Mouse (Mus musculus) CH12.LX (cell line): Measurements from ENCODE around the gene Erbb4. TPM values are rescaled to one million over a fixed set of nuclear protein-coding genes. Genes with fewer than 3 reads are reported as not detected.

Experiments used
- DNase-seq: peaks from one replicate; pipeline ENCODE4 v3.0.0-alpha.2; 2013; ENCODE audit errors: extremely low read depth
- H3K27ac ChIP-seq: 2 replicates; pipeline ENCODE4 v1.5.1; 2012; ENCODE audit warnings: low read depth, mild to moderate bottlenecking, control low read depth, moderate library complexity; ENCODE audit not compliant: insufficient read depth
- H3K27me3 ChIP-seq: replicated peaks from 2 replicates; pipeline ENCODE3; 2012; ENCODE audit warnings: inconsistent platforms
- H3K36me3 ChIP-seq, 2 experiments: replicated peaks in 1 of 2; 2 replicates each; pipeline versions ENCODE3 to v1.6.1; 2012; ENCODE audit warnings: inconsistent platforms in 1 of 2, low read length in 1 of 2, mild to moderate bottlenecking in 1 of 2, mixed read lengths in 1 of 2, moderate library complexity in 1 of 2; ENCODE audit not compliant: control insufficient read depth in 1 of 2, insufficient read depth in 1 of 2
- H3K4me1 ChIP-seq, 2 experiments: 2 replicates each; pipeline ENCODE4 v1.6.1; 2012; ENCODE audit warnings: inconsistent platforms in 1 of 2, moderate library complexity in 1 of 2; ENCODE audit not compliant: insufficient read depth in 2 of 2, control insufficient read depth in 1 of 2
- H3K4me2 ChIP-seq: 2 replicates; pipeline ENCODE4 v1.6.1; 2012; ENCODE audit warnings: low read depth, mild to moderate bottlenecking, control low read depth; ENCODE audit not compliant: poor library complexity, insufficient read depth, severe bottlenecking
- H3K4me3 ChIP-seq, 3 experiments: fragments of 150-350 bp in 1 of 3; sonication (generic) in 1 of 3; replicated peaks in 1 of 3; 2 replicates each; pipeline versions ENCODE3 to v1.5.1; 2011 to 2012; ENCODE audit warnings: low read depth in 2 of 3, low read length in 2 of 3, mild to moderate bottlenecking in 2 of 3, moderate library complexity in 2 of 3, control low read depth in 1 of 3, improper control_type of control experiment in 1 of 3, inconsistent platforms in 1 of 3, mixed read lengths in 1 of 3; ENCODE audit not compliant: poor library complexity in 1 of 3
- H3K79me2 ChIP-seq: replicated peaks from 2 replicates; pipeline ENCODE4 v1.6.1; 2012; ENCODE audit warnings: mild to moderate bottlenecking, moderate library complexity; ENCODE audit not compliant: control insufficient read depth, poor library complexity, insufficient read depth, severe bottlenecking; ENCODE audit errors: extremely low read depth
- H3K9ac ChIP-seq: 2 replicates; pipeline ENCODE4 v1.6.1; 2012; ENCODE audit warnings: low read depth, mild to moderate bottlenecking, control low read depth, moderate library complexity; ENCODE audit not compliant: insufficient read depth
- H3K9me3 ChIP-seq: replicated peaks from 2 replicates; pipeline ENCODE3; 2012; ENCODE audit warnings: low read length, inconsistent platforms, mixed read lengths
- E2F4 ChIP-seq: IDR thresholded peaks from 2 replicates; pipeline ENCODE4 v1.6.1; 2011; ENCODE audit warnings: low read depth, low read length, improper control_type of control experiment; ENCODE audit not compliant: insufficient replicate concordance
- ELF1 ChIP-seq: IDR thresholded peaks from 2 replicates; pipeline ENCODE4 v1.6.1; 2014; ENCODE audit warnings: low read depth, mild to moderate bottlenecking, inconsistent platforms, low read length, improper control_type of control experiment
- ETS1 ChIP-seq: conservative IDR thresholded peaks from 2 replicates; pipeline ENCODE4 v1.6.1; 2012; ENCODE audit warnings: low read depth, mild to moderate bottlenecking, inconsistent platforms, low read length, improper control_type of control experiment, moderate library complexity
- GABPA ChIP-seq: IDR thresholded peaks from 2 replicates; pipeline ENCODE4 v1.6.1; 2012; ENCODE audit warnings: low read depth, low read length, improper control_type of control experiment, inconsistent platforms; ENCODE audit not compliant: insufficient replicate concordance
- IRF4 ChIP-seq: IDR thresholded peaks from 2 replicates; pipeline ENCODE4 v1.6.1; 2014; ENCODE audit warnings: low read depth, mild to moderate bottlenecking, inconsistent platforms, low read length, improper control_type of control experiment
- JUND ChIP-seq: conservative IDR thresholded peaks from 2 replicates; pipeline ENCODE4 v1.6.1; 2011; ENCODE audit warnings: low read depth, low read length, improper control_type of control experiment
- KAT2A ChIP-seq: IDR thresholded peaks from 2 replicates; pipeline ENCODE4 v1.6.1; 2012; ENCODE audit warnings: low read length, improper control_type of control experiment, inconsistent platforms; ENCODE audit not compliant: insufficient replicate concordance
- MAFK ChIP-seq: IDR thresholded peaks from 2 replicates; pipeline ENCODE4 v1.6.1; 2011; ENCODE audit warnings: low read length, improper control_type of control experiment; ENCODE audit not compliant: insufficient replicate concordance
- MEF2A ChIP-seq: IDR thresholded peaks from 2 replicates; pipeline ENCODE4 v1.6.1; 2014; ENCODE audit warnings: low read depth, mild to moderate bottlenecking, inconsistent platforms, low read length, improper control_type of control experiment, borderline replicate concordance
- MXI1 ChIP-seq: IDR thresholded peaks from 2 replicates; pipeline ENCODE4 v1.6.1; 2011; ENCODE audit warnings: mild to moderate bottlenecking, low read depth, low read length, improper control_type of control experiment
- NRF1 ChIP-seq: IDR thresholded peaks from 2 replicates; pipeline ENCODE4 v1.6.1; 2014; ENCODE audit warnings: low read depth, mild to moderate bottlenecking, inconsistent platforms, low read length, improper control_type of control experiment, moderate library complexity
- POLR2A ChIP-seq: IDR thresholded peaks from 2 replicates; pipeline ENCODE4 v1.6.1; 2011; ENCODE audit warnings: low read depth, mild to moderate bottlenecking, improper control_type of control experiment, low read length
- POLR2AphosphoS2 ChIP-seq: IDR thresholded peaks from 2 replicates; pipeline ENCODE4 v1.6.1; 2011; ENCODE audit warnings: low read depth, low read length, improper control_type of control experiment
- RAD21 ChIP-seq: IDR thresholded peaks from 2 replicates; pipeline ENCODE4 v1.6.1; 2011; ENCODE audit warnings: low read depth, mild to moderate bottlenecking, low read length, improper control_type of control experiment, moderate library complexity
- SMC3 ChIP-seq: IDR thresholded peaks from 2 replicates; pipeline ENCODE4 v1.6.1; 2011; ENCODE audit warnings: low read depth, low read length, improper control_type of control experiment
- USF1 ChIP-seq: IDR thresholded peaks from 2 replicates; pipeline ENCODE4 v1.6.1; 2014; ENCODE audit warnings: low read depth, mild to moderate bottlenecking, inconsistent platforms, low read length, improper control_type of control experiment
- ZKSCAN1 ChIP-seq: IDR thresholded peaks from 2 replicates; pipeline ENCODE4 v1.6.1; 2012; ENCODE audit warnings: low read depth, inconsistent platforms, low read length, improper control_type of control experiment, borderline replicate concordance
- ZMIZ1 ChIP-seq: IDR thresholded peaks from 2 replicates; pipeline ENCODE4 v1.6.1; 2012; ENCODE audit warnings: low read depth, mild to moderate bottlenecking, inconsistent platforms, low read length, improper control_type of control experiment
- dilution Hi-C: fragments of 300-500 bp; cut with MboI; formaldehyde crosslinking; loops from 2 replicates; pipeline ENCODE4 v1.14.3; 2020; ENCODE audit warnings: low sequenced_read_pairs; ENCODE audit not compliant: extremely low pct_unique_long_range_greater_than_20kb, extremely low pct_ligation_motif_present
- in situ Hi-C: fragments of 300-500 bp; cut with MboI; formaldehyde crosslinking; loops from 3 replicates; pipeline ENCODE4 v1.14.3; 2019; ENCODE audit warnings: low sequenced_read_pairs, low pct_ligation_motif_present, low pct_unique_long_range_greater_than_20kb, mixed read lengths
- polyA plus RNA-seq: library from polyadenylated mRNA; unstranded; fragments of >175 nt; gene quantifications from 2 replicates; pipeline ENCODE4 v1.2.1, GENCODE M21; 2012; ENCODE audit warnings: low read depth; ENCODE audit not compliant: insufficient read length
- total RNA-seq, 2 experiments: library from RNA; depleted of rRNA; stranded (reverse); fragments of 300-350 nt in 1 of 2; fragments of >200 nt in 1 of 2; gene quantifications; 2 replicates each; pipeline ENCODE4 v1.2.3; 2012 to 2014

Gene Erbb4
- total and polyA plus RNA-seq, 3 experiments: not detected

GRCm38 (mm10) chr1:69093052-69093451 is 14.8 kb downstream of the Erbb4 start:
- no peak overlapping the region for H3K4me3 ChIP-seq
- no peaks in the 10 kb centered on the region for H3K27me3 ChIP-seq
- H3K79me2 ChIP-seq: no peaks in the 10 kb centered on the region
- no peak overlapping the region for H3K27ac ChIP-seq
- no peak for TF ChIP-seq ELF1
- no peaks in the 10 kb centered on the region for H3K36me3 ChIP-seq
- dilution Hi-C loops (no loop called here), in situ Hi-C loops (no loop called here)
- DNase-seq: no peak
- H3K9ac ChIP-seq: no peak overlapping the region
- H3K9me3 ChIP-seq: no peaks in the 10 kb centered on the region
- H3K4me1 ChIP-seq: no peaks in the 10 kb centered on the region
- no peak overlapping the region for H3K4me2 ChIP-seq

GRCm38 (mm10) chr1:69089331-69089730 is 18.5 kb downstream of the Erbb4 start:
- TF ChIP-seq RAD21: no peak
- no peak for TF ChIP-seq POLR2A
- TF ChIP-seq E2F4: no peak
- no peak for TF ChIP-seq IRF4
- no peak for TF ChIP-seq SMC3
- TF ChIP-seq ELF1: no peak
- no peak for TF ChIP-seq POLR2AphosphoS2
- TF ChIP-seq JUND: no peak
- TF ChIP-seq ZKSCAN1: no peak
- TF ChIP-seq GABPA: no peak
- TF ChIP-seq MXI1: no peak
- TF ChIP-seq ZMIZ1: no peak
- TF ChIP-seq ETS1: no peak
- TF ChIP-seq USF1: no peak
- TF ChIP-seq NRF1: no peak
- TF ChIP-seq MEF2A: no peak
- TF ChIP-seq MAFK: no peak
- TF ChIP-seq KAT2A: no peak

More at GRCm38 (mm10) chr1:69089331-69089730, 18.5 kb downstream of the Erbb4 start:
- H3K36me3 ChIP-seq: no peaks in the 10 kb centered on the region
- H3K27ac ChIP-seq: no peak overlapping the region
- no peak overlapping the region for H3K4me2 ChIP-seq
- no peak overlapping the region for H3K9ac ChIP-seq
- no peaks in the 10 kb centered on the region for H3K79me2 ChIP-seq
- no peak overlapping the region for H3K4me3 ChIP-seq
- H3K9me3 ChIP-seq: no peaks in the 10 kb centered on the region
- in situ Hi-C loops: no loop called here
- H3K27me3 ChIP-seq: no peaks in the 10 kb centered on the region
- no peaks in the 10 kb centered on the region for H3K4me1 ChIP-seq
- no peak for DNase-seq
- dilution Hi-C loops: no loop called here
